Mouse (Mus musculus): ENCODE measurements around the gene 0610030E20Rik.

- TF ChIP-seq TAL1 (IDR thresholded peaks at IDR 0.05; ENCODE audit: low read length) (no peak), GATA1 (IDR thresholded peaks at IDR 0.05; ENCODE audit: low read length) (no peak)
These were observed 35.4 kb downstream of the 0610030E20Rik start for GRCm38 (mm10) chr6:72382494-72382893.
